Mouse (Mus musculus) thymus, adult 2 months (tissue): ENCODE measurements around the gene C1qtnf5. TPM values are rescaled to one million over a fixed set of nuclear protein-coding genes. Genes with fewer than 3 reads are reported as not detected.

Source experiments
- DNase-seq: peaks from one replicate; pipeline ENCODE4 v3.0.0; 2021
- H3K27ac ChIP-seq: fragments of 200-500 bp; 2 replicates; pipeline ENCODE4 v1.5.1; 2012; ENCODE audit warnings: low read length, control low read depth; ENCODE audit not compliant: control insufficient read depth, insufficient read depth
- H3K27me3 ChIP-seq: fragments of 200-500 bp; 2 replicates; pipeline ENCODE4 v1.6.1; 2012; ENCODE audit warnings: mild to moderate bottlenecking, low read length, moderate library complexity, mixed read lengths; ENCODE audit not compliant: control insufficient read depth, insufficient read depth
- H3K36me3 ChIP-seq: fragments of 200-500 bp; 2 replicates; pipeline ENCODE4 v1.6.1; 2012; ENCODE audit warnings: mild to moderate bottlenecking, low read length, moderate library complexity; ENCODE audit not compliant: control insufficient read depth, insufficient read depth
- H3K4me1 ChIP-seq: fragments of 200-500 bp; replicated peaks from 2 replicates; pipeline ENCODE4 v1.6.1; 2012; ENCODE audit warnings: low read length; ENCODE audit not compliant: control insufficient read depth, insufficient read depth
- H3K4me3 ChIP-seq: fragments of 200-500 bp; 2 replicates; pipeline ENCODE4 v1.5.1; 2012; ENCODE audit warnings: mild to moderate bottlenecking, low read length, control low read depth, moderate library complexity; ENCODE audit not compliant: control insufficient read depth, insufficient read depth
- CTCF ChIP-seq: fragments of 200-500 bp; IDR thresholded peaks from 2 replicates; pipeline ENCODE4 v1.5.1; 2012; ENCODE audit warnings: mild to moderate bottlenecking, control low read depth, low read length, moderate library complexity, borderline replicate concordance; ENCODE audit not compliant: control insufficient read depth, poor library complexity, insufficient read depth; ENCODE audit errors: extremely low read depth
- POLR2A ChIP-seq: fragments of 200-500 bp; IDR thresholded peaks from 2 replicates; pipeline ENCODE4 v1.6.1; 2012; ENCODE audit warnings: mild to moderate bottlenecking, low read length, control low read depth, moderate library complexity; ENCODE audit not compliant: control insufficient read depth, poor library complexity, insufficient read depth; ENCODE audit errors: extremely low read depth
- WGBS: fragments of 180-500 bp; shearing (Covaris S2); methylation state at CpG from one replicate; pipeline ENCODE4 v1.1.7; 2018; 5-methylcytosine and 5-hydroxymethylcytosine counted together
- polyA plus RNA-seq: library from polyadenylated mRNA; depleted of rRNA; stranded (reverse); fragments of >200 nt; gene quantifications from 2 replicates; pipeline ENCODE4 v1.2.3, GENCODE M21; 2012; rRNA removed

The C1qtnf5 gene
- polyA plus RNA-seq, 1 experiment = 5.0 TPM

- peaks cover 96% of the 10 kb centered on the region for H3K36me3 ChIP-seq
- no peaks in the 10 kb centered on the region for H3K4me1 ChIP-seq
- TF ChIP-seq CTCF = no peak
- no peak for TF ChIP-seq POLR2A
- DNase-seq = no peak
- H3K27ac ChIP-seq = no peak overlapping the region
- H3K4me3 ChIP-seq = no peak overlapping the region
- WGBS = 83% methylated on average over 3 of the region's 3 CpGs
- no peaks in the 10 kb centered on the region for H3K27me3 ChIP-seq
Measured at GRCm38 (mm10) chr9:44147290-44147689, 40.2 kb downstream of the C1qtnf5 start.

Other genes with a start within 250 kb of the C1qtnf5 start
- gene Thy1, start 63.9 kb upstream of the C1qtnf5 start, polyA plus RNA-seq = 3,068 and 3,478 TPM in 2 replicates
- 4.5 and 6.8 TPM in 2 replicates for gene Usp2, start 40.2 kb upstream of the C1qtnf5 start, polyA plus RNA-seq
- 0.09 TPM in 1 of 2 replicates, not detected in the other for gene Mfrp, start 5.5 kb upstream of the C1qtnf5 start, polyA plus RNA-seq
- gene Gm49380, start 6.3 kb downstream of the C1qtnf5 start, polyA plus RNA-seq = not detected in 2 replicates
- 72.3 and 119 TPM in 2 replicates for gene Rnf26, start 6.3 kb downstream of the C1qtnf5 start, polyA plus RNA-seq
- gene Mcam, start 27.2 kb downstream of the C1qtnf5 start, polyA plus RNA-seq = 13.0 and 18.7 TPM in 2 replicates
- 132 and 194 TPM in 2 replicates for gene Cbl, start 126.8 kb downstream of the C1qtnf5 start, polyA plus RNA-seq
- gene Ccdc153, start 133.4 kb downstream of the C1qtnf5 start, polyA plus RNA-seq = 6.1 and 13.0 TPM in 2 replicates
- 0.55 and 0.59 TPM in 2 replicates for gene Pdzd3, start 144.2 kb downstream of the C1qtnf5 start, polyA plus RNA-seq
- gene Nlrx1, start 161.4 kb downstream of the C1qtnf5 start, polyA plus RNA-seq = 13.4 and 16.2 TPM in 2 replicates
- gene Abcg4, start 181.4 kb downstream of the C1qtnf5 start, polyA plus RNA-seq = 1.2 and 2.7 TPM in 2 replicates
- gene Hinfp, start 198.4 kb downstream of the C1qtnf5 start, polyA plus RNA-seq = 71.1 and 71.9 TPM in 2 replicates
- gene C2cd2l, start 213.0 kb downstream of the C1qtnf5 start, polyA plus RNA-seq = 94.1 and 110 TPM in 2 replicates
- 47.9 and 49.5 TPM in 2 replicates for gene Dpagt1, start 218.8 kb downstream of the C1qtnf5 start, polyA plus RNA-seq
- 891 and 1,033 TPM in 2 replicates for gene H2afx, start 227.4 kb downstream of the C1qtnf5 start, polyA plus RNA-seq
- gene Hmbs, start 237.0 kb downstream of the C1qtnf5 start, polyA plus RNA-seq = 40.7 and 42.2 TPM in 2 replicates